Mouse (Mus musculus) frontal cortex, adult (tissue): ENCODE results near the gene Plekho1.
"Not testable (repeated sequence)": the region's sequence is repeated elsewhere in the genome, so short reads cannot be mapped to it uniquely, and the experiment has no call there.

Experiments used
- ATAC-seq: cut with Nextera tagmentation; 2 replicates; pipeline ENCODE4 v1.9.2; 2017; ENCODE audit warnings: mild to moderate bottlenecking, moderate library complexity, mixed read lengths; ENCODE audit not compliant: low TSS enrichment

Plekho1 gene

DNA sequence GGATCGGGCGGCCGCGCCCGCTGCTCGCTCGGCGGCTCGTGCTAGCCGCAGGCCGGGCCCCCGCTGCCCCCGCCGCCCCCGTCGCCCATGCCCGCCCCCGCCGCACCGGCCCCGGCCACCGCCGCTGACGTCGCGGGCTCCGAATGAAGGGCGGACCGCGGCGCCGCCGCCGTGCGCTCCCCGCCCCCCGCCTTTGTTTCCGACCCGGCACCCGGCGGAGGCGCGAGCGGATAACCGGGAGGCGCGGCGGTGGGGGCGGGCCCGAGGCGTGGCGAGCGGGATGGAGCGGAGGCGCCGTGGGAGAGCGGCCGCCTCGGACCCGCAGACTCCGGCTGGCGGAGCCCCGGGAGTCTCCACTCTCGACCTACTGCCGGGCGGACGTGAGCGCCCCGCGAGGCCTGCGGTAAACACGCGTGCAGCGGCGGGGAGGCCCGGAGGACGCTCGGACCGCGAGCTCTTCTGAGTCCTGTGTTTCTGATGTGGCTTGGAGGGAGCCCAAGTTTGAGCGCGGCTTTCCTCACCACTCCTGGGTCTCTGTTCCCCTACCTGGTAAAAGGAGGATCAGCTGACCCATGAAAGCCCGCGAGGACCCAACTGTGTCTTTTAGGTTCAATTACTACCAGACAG, at the start of gene Plekho1:
Gene Plekho1 (minus strand): TSS at position 200 of the 627 bp plus-strand sequence.
- ATAC-seq, result peak; percentile 8; the same call in 1 of the 2 replicates

DNA sequence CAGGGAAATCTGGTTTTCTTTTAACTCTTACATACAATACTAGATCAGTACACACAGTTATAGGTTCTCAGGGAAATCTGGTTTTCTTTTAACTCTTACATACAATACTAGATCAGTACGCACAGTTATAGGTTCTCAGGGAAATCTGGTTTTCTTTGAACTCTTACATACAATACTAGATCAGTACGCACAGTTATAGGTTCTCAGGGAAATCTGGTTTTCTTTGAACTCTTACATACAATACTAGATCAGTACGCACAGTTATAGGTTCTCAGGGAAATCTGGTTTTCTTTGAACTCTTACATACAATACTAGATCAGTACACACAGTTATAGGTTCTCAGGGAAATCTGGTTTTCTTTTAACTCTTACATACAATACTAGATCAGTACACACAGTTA, 48.8 kb upstream of the Plekho1 start:
- ATAC-seq, result not testable (repeated sequence)

DNA sequence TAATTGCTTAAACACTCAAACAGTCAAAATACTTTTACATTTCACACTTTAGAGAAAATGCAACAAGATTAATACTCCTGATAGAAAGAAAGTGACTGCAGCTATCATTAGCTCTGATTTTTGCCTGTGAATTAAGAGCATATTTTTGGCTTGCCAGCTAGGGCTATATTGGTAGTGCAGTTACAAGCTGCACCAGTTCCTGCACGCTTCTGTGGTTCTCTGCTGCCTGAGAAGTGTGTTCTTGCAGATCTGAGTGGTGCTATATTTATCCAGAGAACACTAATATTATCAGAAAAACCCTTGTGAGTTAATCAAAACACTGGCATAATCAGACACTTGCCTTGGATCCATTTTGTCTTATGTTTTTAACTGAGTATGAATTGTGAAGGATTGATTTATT, 47.3 kb upstream of the Plekho1 start:
- no peak for ATAC-seq

DNA sequence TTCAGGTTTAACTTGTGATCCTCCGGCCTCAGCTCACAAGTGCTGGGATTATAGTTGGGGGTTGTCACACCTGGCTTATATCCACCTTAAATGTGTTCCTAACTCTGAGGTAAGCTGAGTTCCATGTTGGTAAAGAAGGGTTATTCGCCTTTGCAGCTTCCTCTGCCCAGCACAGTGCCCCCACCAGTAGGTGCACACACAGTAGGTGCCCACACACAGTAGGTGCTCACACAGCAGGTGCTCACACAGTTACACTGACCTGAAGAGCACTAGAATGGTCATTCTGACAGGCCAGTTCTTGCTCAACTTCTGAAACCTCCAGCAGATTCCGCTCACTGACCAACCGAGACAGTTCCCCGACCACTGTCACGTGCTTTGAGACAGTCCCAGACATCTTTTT, 45.3 kb upstream of the Plekho1 start:
- ATAC-seq, result no peak

DNA sequence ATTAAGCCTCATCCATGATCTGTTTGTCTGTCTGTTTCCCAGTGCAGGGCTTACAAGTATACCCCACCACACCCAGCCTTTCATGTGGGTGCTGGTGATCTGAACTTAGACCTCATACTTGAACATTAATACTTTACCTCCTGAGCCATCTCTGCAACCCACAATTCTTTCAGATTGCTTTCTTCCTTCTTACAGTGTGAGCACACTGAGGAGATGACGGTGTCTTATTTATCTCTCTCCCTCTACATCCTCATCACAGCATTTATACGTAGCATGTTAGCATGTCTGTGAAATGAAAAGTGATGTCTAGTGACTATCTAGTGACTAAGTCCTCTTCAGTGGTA, 44.8 kb upstream of the Plekho1 start:
- peak; percentile 15; the same call in 1 of the 2 replicates for ATAC-seq

DNA sequence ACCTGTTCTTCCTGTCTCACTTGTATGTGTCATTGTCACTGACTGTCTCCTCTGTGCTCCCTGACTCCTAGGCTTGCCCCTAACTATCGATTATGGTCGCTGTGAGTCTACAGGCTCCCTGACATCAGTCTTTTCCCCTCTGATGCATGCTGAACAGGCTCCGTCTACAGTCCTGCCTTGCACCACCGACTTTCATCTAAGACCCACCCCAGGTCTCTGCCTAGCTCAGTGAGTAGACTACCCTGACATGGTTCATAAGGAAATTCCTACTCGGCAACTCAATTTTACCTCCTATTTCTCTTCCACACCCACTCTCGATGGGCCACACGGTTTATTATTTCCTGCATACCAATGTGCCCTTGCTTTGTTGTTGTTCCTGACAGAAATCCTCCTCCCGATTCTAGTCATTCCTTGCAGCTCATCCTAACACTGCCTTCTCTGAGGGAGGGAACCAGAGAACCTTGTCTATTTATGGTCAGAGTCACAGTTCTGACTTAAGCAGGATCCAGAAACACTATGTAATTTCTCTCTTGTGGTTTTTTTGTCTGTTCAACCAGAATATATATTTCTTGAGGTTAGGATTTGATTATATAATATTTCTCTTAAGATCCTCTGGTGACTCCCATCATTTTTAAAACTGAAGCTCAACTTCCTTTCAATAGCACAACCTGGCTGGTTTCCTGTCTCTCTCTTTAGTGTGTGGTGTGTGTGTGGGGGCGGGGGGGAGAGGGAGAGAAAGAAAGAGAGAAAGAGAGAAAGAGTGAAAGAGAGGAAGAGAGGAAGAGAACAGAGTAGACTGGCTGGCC, 44.3 kb upstream of the Plekho1 start:
- peak; percentile 96 for ATAC-seq

DNA sequence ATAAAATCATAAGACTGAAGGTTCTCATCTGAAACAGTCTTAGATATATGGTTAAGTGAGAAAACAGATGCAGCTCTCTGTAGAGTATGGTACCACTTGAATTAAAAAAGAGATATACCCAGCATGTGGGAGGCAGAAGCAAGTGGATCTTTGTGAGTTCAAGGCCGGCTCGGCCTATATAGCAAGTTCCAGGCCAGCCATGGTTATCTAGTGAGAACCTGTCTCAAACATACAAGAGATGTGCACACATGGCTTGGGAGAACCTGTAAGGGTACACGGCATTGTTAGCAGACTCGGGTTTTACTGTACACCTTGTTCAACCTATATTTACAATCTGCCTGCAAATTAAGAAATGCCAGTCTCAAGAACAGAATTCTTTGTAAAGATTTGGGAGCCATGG, 43.0 kb upstream of the Plekho1 start:
- no peak for ATAC-seq

DNA sequence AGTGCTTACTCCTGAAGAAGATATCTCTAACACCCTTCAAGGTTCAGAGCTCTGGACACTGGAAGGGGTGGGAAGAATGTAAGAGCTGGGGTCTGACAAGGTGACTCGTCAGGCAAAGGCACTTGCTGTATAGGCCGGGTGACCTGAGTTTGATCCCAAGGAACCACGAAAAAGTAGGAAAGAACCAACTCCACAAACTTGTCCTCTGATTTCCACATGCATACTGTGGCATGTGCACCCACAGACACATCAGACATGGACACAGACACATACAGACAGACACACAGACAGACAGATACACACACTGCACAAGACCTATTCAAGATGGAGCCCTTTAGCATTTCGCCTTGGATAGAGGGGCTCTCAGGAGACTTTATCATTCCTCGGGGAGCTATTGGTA, 42.4 kb upstream of the Plekho1 start:
- no peak for ATAC-seq

DNA sequence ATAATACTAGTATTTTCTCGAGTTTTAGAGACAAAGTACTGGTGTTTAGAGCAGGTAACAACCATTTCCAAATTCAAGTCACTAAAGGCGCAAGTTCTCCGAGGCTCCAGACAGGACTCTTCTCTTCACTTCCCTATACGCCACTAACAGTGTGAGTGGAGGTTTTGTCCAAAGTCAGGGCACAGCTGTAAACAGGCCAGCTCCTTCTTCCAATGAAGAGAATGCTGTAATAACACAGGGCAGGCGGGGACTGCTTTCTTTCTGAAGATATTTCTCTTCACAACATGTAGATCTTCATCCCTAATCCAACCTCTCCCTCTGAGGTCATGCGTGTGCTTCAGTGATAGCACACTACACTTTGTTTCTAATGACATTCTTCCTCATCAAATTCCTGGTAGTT, 41.0 kb upstream of the Plekho1 start:
- ATAC-seq, result no peak

DNA sequence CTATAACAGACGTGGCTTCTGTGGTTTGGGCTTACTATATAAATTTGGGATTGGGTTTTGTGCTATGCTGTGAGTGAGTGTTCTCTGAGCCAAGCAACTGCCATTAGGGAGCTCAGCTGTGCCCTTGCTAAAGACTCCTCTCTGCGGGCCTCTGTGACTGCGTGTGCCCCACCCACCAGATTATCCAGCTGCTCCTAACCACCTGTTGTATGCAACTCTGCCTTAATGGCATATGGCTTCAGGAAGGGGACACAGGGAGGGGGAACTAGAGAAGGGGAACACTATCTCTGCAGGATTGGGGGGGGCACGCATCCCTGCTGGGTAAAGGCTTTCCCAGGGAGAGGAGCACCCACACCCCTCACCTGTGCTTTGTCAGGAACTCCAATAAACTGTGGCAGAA, 37.2 kb upstream of the Plekho1 start:
- no peak for ATAC-seq

DNA sequence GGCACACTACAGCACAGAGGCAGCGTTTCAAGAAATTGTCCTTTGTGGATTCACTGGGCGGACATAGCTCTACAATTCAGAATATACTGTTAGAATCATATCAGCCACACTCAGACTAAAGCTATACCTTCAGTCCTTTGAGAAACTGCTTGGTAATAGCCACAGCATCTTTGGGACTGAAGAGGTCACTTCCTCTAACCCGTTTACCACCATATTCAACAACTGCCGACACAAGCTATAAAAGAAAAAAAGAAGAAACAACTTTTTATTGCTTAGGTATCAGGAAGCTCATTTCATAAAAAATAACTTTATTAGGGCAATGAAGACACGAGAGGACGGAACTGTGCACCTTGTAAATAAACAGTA, 36.8 kb upstream of the Plekho1 start:
- no peak for ATAC-seq

DNA sequence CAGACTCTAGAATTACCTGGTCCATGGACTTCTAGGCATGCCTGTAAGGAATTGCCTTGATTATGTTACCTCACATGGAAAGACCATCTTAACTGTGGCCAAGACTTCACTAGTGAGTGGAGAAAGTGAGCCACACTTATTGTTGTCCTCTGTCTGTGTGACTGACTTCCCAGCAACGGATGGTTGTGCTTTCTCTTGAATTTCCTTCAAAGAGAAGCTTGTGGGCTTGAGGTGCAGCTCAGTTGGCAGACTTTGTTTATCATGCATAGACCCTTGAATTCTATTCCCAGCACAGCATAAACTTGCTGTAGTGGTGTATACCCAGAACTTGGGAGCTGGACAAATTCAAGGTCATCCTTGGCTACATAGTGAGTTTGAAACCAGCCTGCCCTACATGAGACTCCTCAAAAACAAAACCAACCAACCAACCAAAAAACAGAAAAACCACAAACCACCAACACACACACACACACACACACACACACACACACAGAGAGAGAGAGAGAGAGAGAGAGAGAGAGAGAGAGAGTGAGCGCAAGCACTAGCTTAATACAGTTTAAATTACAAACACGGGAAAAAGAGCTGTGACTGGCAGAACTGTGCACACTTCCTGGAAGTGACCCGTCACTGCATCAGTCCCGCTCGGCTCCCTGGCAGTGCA, 36.3 kb upstream of the Plekho1 start:
- ATAC-seq, result no peak

DNA sequence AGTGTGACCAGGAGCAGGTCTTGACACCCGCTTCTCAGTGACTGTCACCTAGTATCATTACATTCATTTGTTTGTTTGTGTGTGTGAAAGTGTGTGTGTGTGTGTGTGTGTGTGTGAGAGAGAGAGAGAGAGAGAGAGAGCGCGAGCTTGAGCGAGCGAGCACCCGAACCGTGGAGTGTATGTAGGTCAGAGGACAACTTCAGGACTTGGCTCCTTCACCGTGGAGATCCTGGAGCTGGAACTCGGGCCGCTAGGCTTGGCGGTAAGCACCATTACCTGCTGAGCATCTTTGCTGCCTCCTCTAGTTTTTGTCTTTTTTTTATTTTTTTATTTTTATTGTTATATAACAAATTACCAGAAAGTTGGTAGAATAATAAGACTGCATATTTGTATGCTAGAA, 34.0 kb upstream of the Plekho1 start:
- ATAC-seq, result no peak

DNA sequence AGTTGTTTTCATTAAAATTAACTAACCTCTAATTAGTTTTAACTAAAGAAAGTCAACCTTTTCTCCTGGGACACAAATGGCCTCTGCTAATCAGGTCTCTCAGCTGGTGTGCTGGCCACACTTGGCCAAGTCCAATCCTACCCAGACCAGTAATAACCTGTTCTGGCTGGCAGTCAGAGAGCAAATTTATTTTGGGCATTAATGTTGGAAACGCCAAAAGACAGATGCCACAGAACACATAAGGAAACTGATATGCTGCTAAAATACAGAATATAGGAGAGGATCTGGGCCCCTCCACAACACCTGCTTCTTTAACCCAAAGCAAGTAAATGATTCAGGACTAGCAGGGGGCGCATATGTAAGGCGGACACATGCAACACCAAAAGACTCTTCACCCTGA, 33.5 kb upstream of the Plekho1 start:
- no peak for ATAC-seq

DNA sequence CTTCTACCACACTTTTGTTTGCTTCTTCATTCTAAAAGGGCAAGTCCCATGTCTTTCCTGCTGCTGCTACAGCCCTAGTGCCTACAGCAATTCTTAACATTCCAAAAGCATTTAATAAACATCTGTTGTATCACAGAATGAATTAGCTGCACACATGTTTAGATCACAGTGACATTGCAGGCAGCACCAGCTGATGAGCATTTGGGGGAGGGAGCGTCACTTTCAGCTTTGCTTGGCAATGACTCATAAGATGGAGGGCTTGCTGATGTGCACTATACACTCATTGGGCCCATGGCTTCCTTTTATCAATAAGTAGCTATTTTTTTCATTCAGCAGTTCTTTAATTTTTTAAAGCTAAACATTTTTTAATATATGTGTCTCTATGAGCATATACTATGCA, 32.1 kb upstream of the Plekho1 start:
- ATAC-seq, result no peak

DNA sequence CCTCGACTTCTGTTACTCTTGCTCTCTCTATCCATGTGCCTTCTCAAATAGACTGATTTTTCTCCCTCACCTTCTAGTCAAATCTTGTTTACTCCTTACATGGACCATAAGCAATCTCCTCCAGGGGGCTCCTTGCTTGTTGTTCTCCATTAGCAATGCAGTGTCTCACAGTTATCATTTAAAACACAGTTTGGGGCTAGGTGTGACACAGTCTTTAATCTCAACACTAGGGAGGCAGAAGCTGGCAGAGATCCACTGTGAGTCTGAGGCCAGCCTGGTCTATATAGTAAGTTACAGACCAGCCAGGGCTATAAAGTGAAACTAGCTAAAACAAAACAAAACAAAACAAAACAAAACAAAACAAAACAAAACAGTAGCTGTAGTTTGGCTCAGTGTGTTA, 31.3 kb upstream of the Plekho1 start:
- no peak for ATAC-seq

DNA sequence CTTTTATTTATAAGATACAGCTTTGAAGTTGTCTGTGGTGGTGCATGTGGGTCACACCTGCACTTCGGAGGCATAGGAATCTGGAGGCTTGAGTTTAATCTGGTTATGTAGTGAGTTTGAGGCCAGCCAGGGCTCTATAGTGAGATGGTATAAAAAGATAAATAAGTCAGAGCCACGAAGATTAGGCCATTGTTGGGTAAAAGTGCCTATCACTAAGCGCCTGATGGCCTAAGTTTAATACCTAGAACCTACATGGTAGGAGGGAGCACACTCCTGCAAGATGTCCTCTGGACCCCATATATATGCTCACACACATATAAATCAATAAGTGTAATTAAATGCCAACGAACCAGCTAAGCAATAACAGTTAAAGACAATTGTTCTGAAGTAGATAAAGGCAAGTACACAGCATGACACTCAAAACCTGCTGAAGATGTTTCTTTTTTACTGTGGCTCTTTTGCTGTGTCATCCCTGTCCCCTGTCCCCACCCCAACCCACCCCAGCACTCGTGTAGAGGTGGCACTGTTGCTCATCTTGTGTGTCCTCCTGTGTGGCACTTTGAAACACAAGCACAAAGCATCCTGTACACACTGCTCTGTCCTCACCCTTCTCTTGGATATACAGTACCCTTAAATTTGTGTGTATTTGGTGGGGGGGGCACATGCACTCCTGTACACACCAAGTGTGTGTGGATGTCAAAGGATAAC, 25.8 kb upstream of the Plekho1 start:
- no peak for ATAC-seq

DNA sequence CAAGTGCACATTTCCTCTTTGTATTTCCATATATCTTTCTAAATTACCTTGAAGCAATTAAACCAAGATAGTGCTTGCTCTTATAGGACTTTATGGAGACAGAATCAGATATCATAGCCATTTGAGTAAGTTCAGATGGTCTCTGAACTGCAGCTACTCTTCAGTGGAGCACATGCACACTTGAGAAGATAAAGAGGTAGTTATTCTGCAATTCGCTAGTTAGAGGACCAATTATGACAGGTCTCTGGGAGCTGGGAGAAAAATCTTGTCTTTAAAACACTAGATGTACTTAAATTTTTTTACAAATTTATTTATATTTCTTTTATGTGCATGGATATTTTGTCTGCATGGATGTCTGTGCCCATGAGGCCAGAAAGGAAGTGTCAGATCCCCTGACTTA, 24.9 kb upstream of the Plekho1 start:
- ATAC-seq, result no peak

DNA sequence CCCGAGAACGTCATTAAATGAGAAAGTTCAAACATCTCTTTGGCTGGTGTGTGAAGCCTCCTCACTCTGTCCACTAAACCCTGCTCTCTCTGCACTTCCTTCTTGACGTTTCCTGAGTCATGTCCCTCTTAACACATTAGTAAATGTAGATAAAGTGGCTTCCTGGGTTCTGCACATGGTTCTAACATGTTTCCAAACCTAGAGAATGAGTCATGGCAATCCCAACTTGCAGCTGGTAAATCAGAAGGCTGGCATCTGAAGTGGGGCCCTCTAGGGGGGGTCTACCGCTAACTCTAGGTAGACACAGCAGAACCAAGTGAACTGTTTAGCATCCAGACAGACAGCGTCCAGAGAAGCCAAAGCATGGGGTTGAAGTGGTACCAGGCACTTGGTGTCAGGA, 21.7 kb upstream of the Plekho1 start:
- ATAC-seq, result no peak

DNA sequence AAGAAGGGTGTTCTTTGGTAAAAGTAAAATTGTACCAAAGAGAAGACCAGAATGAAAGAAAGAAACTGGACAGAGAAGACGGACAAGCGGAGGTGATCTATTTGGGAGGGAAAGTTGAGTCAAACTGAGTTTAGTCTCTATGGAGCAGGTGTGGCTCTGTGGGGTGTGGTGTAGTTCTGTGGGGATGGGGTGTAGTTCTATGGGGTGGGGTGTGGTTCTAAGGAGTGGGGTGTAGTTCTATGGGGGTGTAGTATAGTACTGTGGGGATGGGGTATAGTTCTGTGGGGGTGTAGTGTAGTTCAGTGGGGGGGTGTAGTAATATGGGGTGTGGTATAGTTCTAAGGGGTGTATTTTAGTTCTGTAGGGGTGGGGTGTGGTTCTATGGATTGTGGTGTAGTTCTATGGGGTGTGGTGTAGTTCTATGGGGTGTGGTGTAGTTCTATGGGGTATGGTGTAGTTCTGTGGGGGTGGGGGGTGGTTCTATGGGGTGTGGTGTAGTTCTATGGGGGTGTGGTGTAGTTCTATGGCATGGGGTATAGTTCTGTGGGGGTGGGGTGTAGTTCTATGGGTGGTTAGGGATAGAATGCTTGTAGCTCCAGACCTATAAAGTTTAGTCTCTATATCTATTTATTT, 20.6 kb upstream of the Plekho1 start:
- ATAC-seq, result no peak

DNA sequence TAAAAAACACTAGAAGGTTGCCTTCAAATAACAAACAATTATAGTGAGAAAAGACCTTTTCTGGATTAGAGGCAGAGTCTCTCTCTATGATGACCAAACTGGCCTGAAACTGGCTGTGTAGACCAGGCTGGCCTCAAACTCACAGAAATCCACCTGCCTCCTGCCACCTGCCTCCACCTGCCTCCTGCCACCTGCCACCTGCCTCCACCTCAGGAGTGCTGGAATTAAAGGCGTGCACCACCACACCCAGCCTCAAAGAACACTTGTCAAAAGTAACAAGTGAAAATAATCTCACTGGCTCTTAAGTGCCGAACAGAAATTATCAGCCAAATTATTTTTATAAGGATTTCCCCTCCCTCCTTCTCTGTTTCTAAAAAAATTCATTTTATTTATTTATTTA, 19.9 kb upstream of the Plekho1 start:
- no peak for ATAC-seq

DNA sequence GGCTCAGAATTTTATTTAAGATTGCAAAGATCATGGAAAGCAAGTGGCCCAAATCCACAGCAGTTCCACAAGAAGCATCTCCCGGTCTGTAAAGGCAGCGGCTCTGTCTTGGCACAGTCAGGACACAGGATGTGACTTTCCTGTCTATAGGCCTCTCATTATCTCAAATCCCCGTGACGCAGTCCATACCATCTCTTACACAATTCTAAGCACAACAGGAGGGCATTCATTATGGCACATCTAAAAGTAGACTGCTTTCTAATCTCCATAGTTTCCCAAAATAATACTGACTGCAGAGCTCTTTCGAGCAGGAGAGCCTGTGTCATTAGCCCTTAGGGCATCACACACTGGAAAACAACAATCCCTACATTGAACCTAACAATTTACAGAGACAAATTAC, 17.0 kb upstream of the Plekho1 start:
- ATAC-seq, result peak; percentile 68
